In the genomic region with DNA sequence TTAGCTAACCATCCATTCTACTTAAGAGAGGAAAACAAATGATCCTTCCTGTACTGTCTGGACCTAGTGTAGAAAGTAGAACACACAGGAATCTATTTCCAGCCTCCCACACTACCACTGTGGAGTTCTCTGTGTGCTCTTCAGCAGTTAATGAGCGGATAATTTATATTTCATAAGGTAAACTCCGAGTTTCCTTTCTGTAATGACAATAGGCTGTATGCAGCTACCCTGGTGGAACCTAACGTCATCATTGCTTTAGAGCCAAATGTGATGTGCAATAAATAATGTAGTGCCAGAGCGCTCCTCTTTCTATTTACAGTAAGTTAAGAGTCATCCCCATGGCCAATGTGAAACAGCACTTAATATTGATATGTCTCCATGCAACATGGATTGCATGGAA, we compare ENCODE assay signal across 24 mouse cellular contexts. TPM values are rescaled to one million over a fixed set of nuclear protein-coding genes. Genes with fewer than 3 reads are reported as not detected.
DNase-seq lines count a peak whose midpoint lies in the region; ATAC-seq and TF ChIP-seq lines count a peak whose summit lies in the region.
"Had no signal": no experiment of that assay in that cellular context is flagged by ENCODE, and none has a peak within 500 bp of the region (broad histone marks: within the 10 kb centered on the region; RNA-seq: fewer than 3 reads in every experiment).

No protein-coding gene starts in this region.

- H3K27ac ChIP-seq in heart, embryonic 10.5 days = no peak overlapping the region
- H3K27ac ChIP-seq in lung, postnatal 0 days (ENCODE audit: low read length) = no peak overlapping the region
- H3K27ac ChIP-seq: embryonic facial prominence, embryonic 10.5 days; embryonic facial prominence, embryonic 12.5 days; forebrain, embryonic 13.5 days; forebrain, embryonic 15.5 days had no signal

- H3K27me3 ChIP-seq in heart, embryonic 10.5 days (ENCODE audit: insufficient read depth, poor library complexity, severe bottlenecking) = no peaks in the 10 kb centered on the region
- H3K27me3 ChIP-seq in lung, postnatal 0 days (replicated peaks; ENCODE audit: insufficient read depth, low read length) = no peaks in the 10 kb centered on the region
- H3K27me3 ChIP-seq: CH12.LX; embryonic facial prominence, embryonic 12.5 days; forebrain, embryonic 13.5 days; forebrain, embryonic 15.5 days; Patski had no signal

- peak; percentile 68 for TF ChIP-seq EP300 in lung, postnatal 0 days (IDR thresholded peaks at IDR 0.05)

- DNase-seq in heart, adult 11 months = peak; percentile 30
- DNase-seq in heart, embryonic 10.5 days (ENCODE audit: low spot score) = no peak
- peak; percentile 42 for DNase-seq in lung, postnatal 0 days (ENCODE audit: low spot score)
- DNase-seq in lung, adult 18-20 months = no peak
- DNase-seq in retina, postnatal 1 day = peak; percentile 18
- no peak for DNase-seq in retina, embryonic 14.5 days (ENCODE audit: low spot score)
- DNase-seq: adrenal gland, adult 8-10 months; adrenal gland, postnatal 14 days; adrenal gland, postnatal 36 days; B cell, adult 2 months; cerebellum, adult 11-12 months; cerebellum, adult 2 months; cerebellum, adult 9-10 months; cerebellum, postnatal 10 days; cerebellum, postnatal 25 days had no signal

- ATAC-seq in lung, postnatal 0 days = peak; percentile 59
- ATAC-seq: activated CD4-positive, CD25-positive, alpha-beta regulatory T cell, adult 4 months; CD4-positive, CD25-positive, alpha-beta regulatory T cell, adult 4 months; forebrain, embryonic 13.5 days; forebrain, embryonic 15.5 days; Patski had no signal

- no peak overlapping the region for H3K4me3 ChIP-seq in heart, embryonic 10.5 days
- no peak overlapping the region for H3K4me3 ChIP-seq in lung, postnatal 0 days (ENCODE audit: low read depth, low read length)
- H3K4me3 ChIP-seq: embryonic facial prominence, embryonic 10.5 days; embryonic facial prominence, embryonic 12.5 days; forebrain, embryonic 13.5 days; forebrain, embryonic 15.5 days had no signal

- 84% methylated on average over 4 of the region's 4 CpGs for WGBS in heart, embryonic 10.5 days
- 61% methylated on average over 4 of the region's 4 CpGs for WGBS in lung, postnatal 0 days

- no peak for TF ChIP-seq CTCF in lung, postnatal 0 days (IDR thresholded peaks at IDR 0.05)

- H3K4me2 ChIP-seq in lung, postnatal 0 days (replicated peaks; ENCODE audit: low read depth, low read length) = no peak overlapping the region
- H3K4me2 ChIP-seq: embryonic facial prominence, embryonic 12.5 days; forebrain, embryonic 13.5 days; forebrain, embryonic 15.5 days had no signal

- H3K4me1 ChIP-seq in heart, embryonic 10.5 days = no peaks in the 10 kb centered on the region
- no peaks in the 10 kb centered on the region for H3K4me1 ChIP-seq in lung, postnatal 0 days (ENCODE audit: insufficient read depth, low read depth, low read length)
- H3K4me1 ChIP-seq: embryonic facial prominence, embryonic 10.5 days; embryonic facial prominence, embryonic 12.5 days; forebrain, embryonic 13.5 days; forebrain, embryonic 15.5 days had no signal

- no peak overlapping the region for H3K9ac ChIP-seq in lung, postnatal 0 days (replicated peaks; ENCODE audit: low read depth)
- H3K9ac ChIP-seq: embryonic facial prominence, embryonic 12.5 days; forebrain, embryonic 13.5 days; forebrain, embryonic 15.5 days had no signal

- H3K9me3 ChIP-seq in heart, embryonic 10.5 days = no peaks in the 10 kb centered on the region
- H3K9me3 ChIP-seq in lung, postnatal 0 days (ENCODE audit: low read length) = no peaks in the 10 kb centered on the region
- H3K9me3 ChIP-seq: embryonic facial prominence, embryonic 10.5 days; embryonic facial prominence, embryonic 12.5 days; forebrain, embryonic 13.5 days; forebrain, embryonic 15.5 days had no signal

- H3K36me3 ChIP-seq in heart, embryonic 10.5 days = no peaks in the 10 kb centered on the region
- no peaks in the 10 kb centered on the region for H3K36me3 ChIP-seq in lung, postnatal 0 days (ENCODE audit: insufficient read depth, low read length)
- H3K36me3 ChIP-seq: embryonic facial prominence, embryonic 10.5 days; embryonic facial prominence, embryonic 12.5 days; forebrain, embryonic 15.5 days; G1E had no signal

RNA-seq across cellular contexts. Expression of gene Trib2, which starts 41.3 kb away (rescaled TPM):
- 30.8 and 61.0 TPM in 2 replicates for polyA plus RNA-seq in heart, embryonic 10.5 days (2016; fragmentation: Nextera tagmentation; extraction: Ambion mirVana)
- polyA plus RNA-seq in lung, postnatal 0 days (2015; fragmentation: Nextera tagmentation; extraction: Ambion mirVana) = 36.4 and 42.0 TPM in 2 replicates
- polyA plus RNA-seq: G1E had no signal

Comparison
In these comparisons a context has a peak if more than half of its experiments do, and no peak if none do; other contexts are left out.
1. DNase-seq: peak in heart, adult 11 months (single experiment), lung, postnatal 0 days (single experiment) and retina, postnatal 1 day (single experiment); none in heart, embryonic 10.5 days (single experiment), lung, adult 18-20 months (0 of 2) and retina, embryonic 14.5 days (single experiment).